Mouse (Mus musculus) lung, embryonic 14.5 days (tissue): ENCODE results near the gene Clasp1. TPM values are rescaled to one million over a fixed set of nuclear protein-coding genes. Genes with fewer than 3 reads are reported as not detected.
A peak's percentile ranks its signal among the peaks of the same experiment; 100 is the strongest.

ENCODE experiments used
- ATAC-seq: fragments of 200-750 bp; cut with Nextera tagmentation; 2 replicates; pipeline ENCODE4 v1.8.0; 2017; ENCODE audit warnings: mild to moderate bottlenecking, moderate TSS enrichment, moderate library complexity; ENCODE audit not compliant: insufficient read depth
- DNase-seq: peaks from one replicate; pipeline ENCODE4 v3.0.0-alpha.2; 2015
- H3K27ac ChIP-seq: fragments of 300-500 bp; sonication (generic); 2 replicates; pipeline ENCODE4 v1.5.1; 2014; ENCODE audit warnings: low read depth, mild to moderate bottlenecking, moderate library complexity
- H3K27me3 ChIP-seq: fragments of 300-500 bp; sonication (generic); 2 replicates; pipeline ENCODE4 v1.6.1; 2014; ENCODE audit warnings: low read length, control low read depth; ENCODE audit not compliant: insufficient read depth
- H3K36me3 ChIP-seq: fragments of 300-500 bp; sonication (generic); 2 replicates; pipeline ENCODE4 v1.6.1; 2014; ENCODE audit warnings: control low read depth; ENCODE audit not compliant: insufficient read depth
- H3K4me1 ChIP-seq: fragments of 300-500 bp; sonication (generic); 2 replicates; pipeline ENCODE4 v1.6.1; 2014; ENCODE audit warnings: antibody characterized with exemption, control low read depth; ENCODE audit not compliant: insufficient read depth
- H3K4me2 ChIP-seq: fragments of 300-500 bp; sonication (generic); 2 replicates; pipeline ENCODE4 v1.6.1; 2014; ENCODE audit warnings: mild to moderate bottlenecking
- H3K4me3 ChIP-seq: fragments of 300-500 bp; sonication (generic); 2 replicates; pipeline ENCODE4 v1.5.1; 2014; ENCODE audit warnings: low read depth, low read length
- H3K9ac ChIP-seq: fragments of 300-500 bp; sonication (generic); 2 replicates; pipeline ENCODE4 v1.6.1; 2014
- H3K9me3 ChIP-seq: fragments of 300-500 bp; sonication (generic); 2 replicates; pipeline ENCODE4 v1.6.1; 2016; ENCODE audit warnings: low read depth, low read length, control low read depth
- CTCF ChIP-seq: IDR thresholded peaks from 2 replicates; pipeline ENCODE4 v1.5.1; 2016; ENCODE audit warnings: antibody characterized with exemption, low read depth
- WGBS: fragments of 180-500 bp; shearing (Covaris S2); extraction: QIAGEN DNeasy Blood & Tissue Kit; methylation state at CpG from one replicate; pipeline ENCODE4 v1.1.7; 2014; 5-methylcytosine and 5-hydroxymethylcytosine counted together
- polyA plus RNA-seq: library from polyadenylated mRNA; unstranded; fragments of >200 nt; fragmentation: Nextera tagmentation; extraction: Ambion mirVana; gene quantifications from 2 replicates; pipeline ENCODE4 v1.2.1, GENCODE M21; 2014

The Clasp1 gene
- 51.5 and 60.7 TPM in 2 replicates for polyA plus RNA-seq

GRCm38 (mm10) chr1:118388757-118389453 is at the start of gene Clasp1:
TSS of gene Clasp1 (plus strand) at chr1:118389058.
- peak within 1 kb of the TSS; percentile 85 for H3K9ac ChIP-seq
- peak; percentile 98 for ATAC-seq
- H3K4me1 ChIP-seq = 0 out of 2 replicates have a peak, but pooled peaks cover 6% of the 10 kb centered on the region
- H3K27me3 ChIP-seq = no peaks in the 10 kb centered on the region
- H3K4me3 ChIP-seq = peak within 1 kb of the TSS; percentile 81
- peak; percentile 97 for DNase-seq
- no peaks in the 10 kb centered on the region for H3K9me3 ChIP-seq
- H3K36me3 ChIP-seq = peaks cover 5% of the 10 kb centered on the region; the same call in 1 of the 2 replicates
- H3K4me2 ChIP-seq = peak within 1 kb of the TSS; percentile 70
- peak within 1 kb of the TSS; percentile 87 for H3K27ac ChIP-seq
- under 1% methylated on average over 44 of the region's 44 CpGs for WGBS
- no peak for TF ChIP-seq CTCF

DNA sequence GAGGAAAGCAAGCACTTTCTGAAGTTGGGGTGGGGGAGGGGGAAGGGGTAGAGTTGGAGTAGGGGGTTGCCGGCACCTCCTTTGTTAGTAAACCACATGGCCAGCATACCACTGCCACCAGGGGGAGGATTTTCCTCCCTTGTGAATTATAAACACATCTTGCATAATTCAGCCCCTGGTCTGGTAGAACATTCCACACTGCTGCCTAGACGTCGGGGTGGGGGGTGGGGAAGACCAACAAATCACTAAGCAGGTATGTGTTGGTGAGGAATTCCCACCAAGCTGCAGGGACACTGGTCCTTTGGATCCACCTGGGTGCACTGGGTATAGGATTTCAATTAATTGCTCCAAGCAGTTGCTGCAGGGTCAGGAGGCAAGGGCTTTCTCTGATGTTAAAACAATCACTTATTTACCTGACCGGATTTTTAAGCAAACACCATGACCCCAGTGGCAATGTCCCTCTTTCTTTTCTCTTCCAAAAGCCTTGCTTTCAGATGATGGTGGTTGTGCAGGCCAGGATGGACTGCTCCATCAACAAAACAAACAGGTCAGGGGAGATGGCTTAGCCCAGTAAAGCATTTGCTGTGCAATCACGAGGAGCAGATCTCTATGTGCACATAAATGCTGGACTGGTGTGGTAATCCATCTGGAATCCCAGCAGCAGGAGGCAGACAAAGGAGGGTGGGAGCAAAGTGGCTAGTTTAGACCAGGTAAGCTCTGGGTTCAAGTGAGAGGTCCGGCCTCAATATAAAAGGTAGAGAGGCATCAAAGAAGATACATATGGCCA is 45.0 kb upstream of the Clasp1 start:
- Histone ChIP-seq H3K27me3 (no peaks in the 10 kb centered on the region), H3K9me3 (no peaks in the 10 kb centered on the region), H3K4me2 (no peak overlapping the region), H3K9ac (no peak overlapping the region), H3K4me3 (no peak overlapping the region), H3K4me1 (no peaks in the 10 kb centered on the region), H3K36me3 (no peaks in the 10 kb centered on the region), H3K27ac (no peak overlapping the region)
- peak; percentile 35 for DNase-seq
- ATAC-seq = no peak
- 0 out of 2 replicates have a peak, but pooled peaks have one; percentile 10 for TF ChIP-seq CTCF
- 29% methylated on average over 6 of the region's 6 CpGs for WGBS

- H3K4me2 ChIP-seq = no peak overlapping the region
- no peaks in the 10 kb centered on the region for H3K9me3 ChIP-seq
- DNase-seq (no peak), ATAC-seq (no peak)
- no peaks in the 10 kb centered on the region for H3K36me3 ChIP-seq
- H3K9ac ChIP-seq = no peak overlapping the region
- no peaks in the 10 kb centered on the region for H3K27me3 ChIP-seq
- H3K4me1 ChIP-seq = no peaks in the 10 kb centered on the region
- H3K27ac ChIP-seq = no peak overlapping the region
- no peak overlapping the region for H3K4me3 ChIP-seq
- no peak for TF ChIP-seq CTCF
- WGBS = 60% methylated on average over 3 of the region's 3 CpGs
These were observed 38.9 kb upstream of the Clasp1 start for GRCm38 (mm10) chr1:118349922-118350321.

DNA sequence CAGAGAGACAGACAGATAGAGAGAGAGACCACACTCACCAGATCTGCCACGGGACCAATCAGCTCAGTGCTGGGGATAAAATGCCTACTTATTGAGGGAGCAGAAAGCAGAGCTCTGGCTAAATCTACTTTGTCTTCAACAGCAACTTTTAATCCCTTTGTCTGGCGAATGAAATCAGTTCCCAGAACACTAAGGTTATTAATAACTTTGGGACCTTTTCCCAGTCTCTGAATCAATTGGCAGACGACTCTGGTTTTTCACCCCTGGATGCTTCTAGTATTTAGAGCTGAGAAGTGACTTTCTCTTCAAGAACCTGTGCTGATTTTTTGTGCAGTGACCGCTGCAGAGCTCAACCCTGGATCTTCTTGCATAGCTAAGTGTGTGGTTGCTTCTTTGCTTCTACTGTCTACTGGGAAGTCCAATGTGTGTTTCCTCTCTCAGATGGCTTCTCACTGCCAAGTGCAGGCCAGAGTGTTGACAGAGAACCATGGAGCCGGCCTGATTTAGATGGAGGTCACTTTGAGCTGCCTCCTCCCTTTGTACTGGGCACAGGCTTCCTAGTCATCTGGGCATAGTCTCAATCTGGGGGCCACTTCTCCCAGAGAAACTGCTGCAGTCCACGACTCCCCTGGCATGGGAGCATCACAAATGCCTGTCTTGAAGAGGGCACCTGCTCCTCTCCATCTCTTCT is 29.6 kb upstream of the Clasp1 start:
- Histone ChIP-seq H3K27me3 (no peaks in the 10 kb centered on the region), H3K4me2 (no peak overlapping the region)
- DNase-seq = peak; percentile 17

DNA sequence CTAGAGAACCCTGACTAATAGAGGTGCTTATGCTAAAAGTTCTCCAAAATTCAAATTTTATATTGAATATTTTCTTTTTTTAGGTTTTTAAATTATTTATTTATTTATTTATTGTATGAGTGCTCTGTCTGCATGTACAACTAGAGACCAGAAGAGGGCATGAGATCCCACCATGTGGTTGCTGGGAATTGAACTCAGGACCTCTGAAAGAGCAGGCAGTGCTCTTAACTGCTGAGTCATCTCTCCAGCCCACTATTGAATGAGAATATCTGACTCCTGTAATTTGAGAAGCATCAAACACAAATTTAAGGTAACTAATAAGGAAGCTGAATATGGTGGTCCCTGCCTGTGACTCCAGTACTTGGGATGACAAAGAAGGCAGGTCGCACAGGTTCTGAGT is 20.9 kb upstream of the Clasp1 start:
- H3K27ac ChIP-seq = no peak overlapping the region
- no peak overlapping the region for H3K4me3 ChIP-seq
- 85% methylated on average over 1 of the region's 1 CpGs for WGBS
- 0 out of 2 replicates have a peak, but pooled peaks have one; percentile 24 for TF ChIP-seq CTCF
- H3K9me3 ChIP-seq = no peaks in the 10 kb centered on the region
- no peaks in the 10 kb centered on the region for H3K36me3 ChIP-seq
- H3K4me1 ChIP-seq = no peaks in the 10 kb centered on the region
- DNase-seq (peak; percentile 5), ATAC-seq (no peak)
- no peaks in the 10 kb centered on the region for H3K27me3 ChIP-seq
- no peak overlapping the region for H3K9ac ChIP-seq
- H3K4me2 ChIP-seq = no peak overlapping the region

More for the DNA sequence above, 29.6 kb upstream of the Clasp1 start:
- no peak overlapping the region for H3K4me3 ChIP-seq
- no peak overlapping the region for H3K27ac ChIP-seq
- no peak for TF ChIP-seq CTCF
- H3K4me1 ChIP-seq = no peaks in the 10 kb centered on the region
- ATAC-seq = no peak
- 51% methylated on average over 6 of the region's 6 CpGs for WGBS
- no peak overlapping the region for H3K9ac ChIP-seq
- H3K9me3 ChIP-seq = no peaks in the 10 kb centered on the region
- no peaks in the 10 kb centered on the region for H3K36me3 ChIP-seq

- ATAC-seq (no peak), DNase-seq (no peak)
- Histone ChIP-seq H3K9ac (no peak overlapping the region), H3K4me2 (no peak overlapping the region), H3K4me3 (no peak overlapping the region), H3K27me3 (no peaks in the 10 kb centered on the region), H3K36me3 (no peaks in the 10 kb centered on the region), H3K4me1 (no peaks in the 10 kb centered on the region), H3K27ac (no peak overlapping the region), H3K9me3 (no peaks in the 10 kb centered on the region)
- WGBS = 64% methylated on average over 3 of the region's 3 CpGs
- TF ChIP-seq CTCF = no peak
These were observed 20.0 kb upstream of the Clasp1 start for GRCm38 (mm10) chr1:118368721-118369461.
